Mouse (Mus musculus) activated CD4-positive, CD25-positive, alpha-beta regulatory T cell (primary cell): ENCODE results near the gene Ddx21. TPM values are rescaled to one million over a fixed set of nuclear protein-coding genes. Genes with fewer than 3 reads are reported as not detected.

Experiments
- polyA plus RNA-seq, 2 experiments: library from polyadenylated mRNA; unstranded; fragments of 100-300 nt; shearing (Covaris generic); gene quantifications; one replicate each; pipeline ENCODE4 v1.2.1; 2017

Ddx21 gene
- polyA plus RNA-seq: 10 to 100 TPM; 36.1 to 42.4 TPM

GRCm38 (mm10) chr10:62602177-62603040 lies at the start of gene Ddx21:
TSS of gene Ddx21 (minus strand) at chr10:62602281.

GRCm38 (mm10) chr10:62650881-62651810 lies 49.1 kb upstream of the Ddx21 start, which contains the start of gene Ddx50:
TSS of gene Ddx50 (minus strand) at chr10:62651218.

GRCm38 (mm10) chr10:62578338-62579100 lies 23.6 kb downstream of the Ddx21 start, which contains the start of gene Kif1bp:
TSS of gene Kif1bp (minus strand) at chr10:62578457.

Other genes starting within 250 kb of the Ddx21 start
- 100 to 1,000 TPM in 1 of 2 experiments, 10 to 100 TPM in 1; 76.0 to 101 TPM for gene Hk1, start 222.4 kb downstream of the Ddx21 start, polyA plus RNA-seq
- under 1 TPM in 1 of 2 experiments, not detected in 1; 0.07 TPM for gene Hkdc1, start 179.8 kb downstream of the Ddx21 start, polyA plus RNA-seq
- under 1 TPM in 1 of 2 experiments, not detected in 1; 0.80 TPM for gene 4930507D05Rik, start 152.8 kb downstream of the Ddx21 start, polyA plus RNA-seq
- gene Supv3l1, start 152.5 kb downstream of the Ddx21 start, polyA plus RNA-seq: 10 to 100 TPM; 18.0 to 20.7 TPM
- gene Vps26a, start 115.5 kb downstream of the Ddx21 start, polyA plus RNA-seq: 10 to 100 TPM; 60.1 to 82.5 TPM
- 1,000 to 10,000 TPM; 1,235 to 1,901 TPM for gene Srgn, start 74.8 kb downstream of the Ddx21 start, polyA plus RNA-seq
- gene Kif1bp, start 23.8 kb downstream of the Ddx21 start, polyA plus RNA-seq: 10 to 100 TPM; 33.0 to 35.5 TPM
- 100 to 1,000 TPM; 122 to 149 TPM for gene Ddx50, start 48.9 kb upstream of the Ddx21 start, polyA plus RNA-seq
- gene Stox1, start 123.8 kb upstream of the Ddx21 start, polyA plus RNA-seq: 1 to 10 TPM; 1.6 to 1.9 TPM
- 100 to 1,000 TPM; 120 to 144 TPM for gene Ccar1, start 190.0 kb upstream of the Ddx21 start, polyA plus RNA-seq